Mouse (Mus musculus): ENCODE measurements around the gene Rnf224. TPM values are rescaled to one million over a fixed set of nuclear protein-coding genes. Genes with fewer than 3 reads are reported as not detected.
A peak's percentile ranks its signal among the peaks of the same experiment; 100 is the strongest.

Rnf224 gene
- total and polyA plus RNA-seq, 3 experiments, result 0.10 TPM; not detected in 2

DNA sequence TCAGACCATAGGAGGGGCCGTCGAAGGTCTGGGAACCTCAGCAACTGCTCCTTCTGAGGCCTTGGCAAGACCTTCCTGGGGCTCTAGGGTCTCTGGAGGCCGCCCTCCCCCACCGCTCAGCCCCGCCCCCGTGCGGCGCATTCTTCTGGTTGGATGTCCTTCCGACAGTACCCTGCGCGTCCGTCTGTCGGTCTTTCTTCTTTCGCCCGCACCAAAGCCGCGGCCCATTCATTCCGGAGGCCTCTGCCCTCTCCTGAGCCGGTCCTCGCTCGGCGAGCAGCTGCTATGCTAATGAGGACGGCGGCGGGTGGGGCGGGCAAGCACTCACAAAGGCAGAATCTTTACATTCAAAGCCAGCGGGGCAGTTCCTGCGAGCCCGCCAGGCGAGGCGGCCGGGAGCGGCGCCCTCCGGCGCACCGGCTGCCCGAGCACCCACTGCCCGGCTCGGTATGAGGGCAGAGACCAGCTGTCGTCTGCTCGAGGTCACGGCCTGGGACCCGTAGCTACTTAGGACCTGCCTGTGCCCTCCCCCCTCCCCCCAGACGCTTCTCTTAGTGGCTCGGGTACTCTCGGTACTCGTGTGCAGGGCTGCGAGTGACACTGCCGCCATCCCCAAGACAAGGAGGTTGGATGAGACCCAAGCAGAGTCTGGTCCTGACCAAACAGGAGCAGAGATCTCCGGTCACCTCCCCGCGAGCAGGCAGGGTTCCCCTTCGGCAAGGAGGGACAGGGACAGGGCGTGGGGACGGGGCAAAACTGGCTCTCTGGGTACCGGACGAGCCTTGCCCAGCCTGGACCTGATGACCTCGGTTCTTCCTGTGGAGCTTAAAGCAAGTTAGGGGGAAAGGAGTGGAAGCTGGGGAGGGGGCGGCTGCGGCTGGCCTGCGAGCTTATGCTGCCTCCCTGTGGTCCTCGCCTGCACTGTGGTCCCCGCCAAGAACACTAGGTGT is 50.7 kb downstream of the Rnf224 start:
- DNase-seq (ENCODE audit: low read depth, low spot score), result peak; percentile 67
- Histone ChIP-seq H3K4me1 (ENCODE audit: control insufficient read depth in 1 of 2, insufficient read depth in 2 of 2, low read length in 2 of 2) (peaks cover 1 to 6% of the 10 kb centered on the region in 2 experiments; a peak in 2 of 4 replicates), H3K27ac (ENCODE audit: control insufficient read depth, low read depth, low read length) (no peak overlapping the region), H3K4me3 (ENCODE audit: control insufficient read depth in 1 of 2, insufficient read depth in 1 of 2, low read depth in 2 of 2, low read length in 2 of 2) (peak overlapping the region; percentile 73 to 95), H3K9ac (ENCODE audit: control insufficient read depth, low read depth, low read length, poor library complexity, severe bottlenecking) (peak overlapping the region; percentile 84), H3K79me2 (ENCODE audit: control insufficient read depth, insufficient read depth, low read length, poor library complexity) (peaks cover 8% of the 10 kb centered on the region), H3K9me3 (replicated peaks; ENCODE audit: insufficient read depth, low read length) (no peaks in the 10 kb centered on the region), H3K36me3 (ENCODE audit: control insufficient read depth in 1 of 2, insufficient read depth in 2 of 2, low read length in 2 of 2) (peaks cover 0 to 5% of the 10 kb centered on the region in 2 experiments; a peak in 2 of 4 replicates), H3K27me3 (ENCODE audit: control insufficient read depth in 1 of 2, insufficient read depth in 2 of 2, low read length in 2 of 2) (no peaks in the 10 kb centered on the region)
- TF ChIP-seq SMC3 (IDR thresholded peaks at IDR 0.05; ENCODE audit: low read depth, low read length) (peak; percentile 26), TCF12 (IDR thresholded peaks at IDR 0.05; ENCODE audit: low read depth, low read length) (0 out of 2 replicates have a peak, but pooled peaks have one; percentile 9), MXI1 (IDR thresholded peaks at IDR 0.05; ENCODE audit: low read depth, low read length) (peak; percentile 18; the same call in 1 of the 2 replicates), NELFE (IDR thresholded peaks at IDR 0.05; ENCODE audit: low read depth, low read length) (no peak), UBTF (IDR thresholded peaks at IDR 0.05; ENCODE audit: borderline replicate concordance, insufficient read depth, low read depth, low read length) (no peak), ZC3H11A (IDR thresholded peaks at IDR 0.05; ENCODE audit: low read depth, low read length) (peak; percentile 27; the same call in 1 of the 2 replicates), CTCF (IDR thresholded peaks at IDR 0.05 in 2 of 3, conservative IDR thresholded peaks at IDR 0.05 in 1 of 3; ENCODE audit: control insufficient read depth in 1 of 3, insufficient read depth in 1 of 3, low read depth in 2 of 3, low read length in 3 of 3, poor library complexity in 1 of 3, severe bottlenecking in 1 of 3) (peak; percentile 35 to 58 (median 43)), MYC (IDR thresholded peaks at IDR 0.05; ENCODE audit: low read depth, low read length) (no peak), ETS1 (IDR thresholded peaks at IDR 0.05; ENCODE audit: low read depth, low read length) (no peak), RAD21 (IDR thresholded peaks at IDR 0.05; ENCODE audit: low read depth, low read length) (peak; percentile 31), NRF1 (IDR thresholded peaks at IDR 0.05; ENCODE audit: insufficient read depth, low read depth, low read length, poor library complexity, severe bottlenecking) (no peak), MAFK (IDR thresholded peaks at IDR 0.05; ENCODE audit: borderline replicate concordance, low read depth, low read length) (no peak), ZMIZ1 (IDR thresholded peaks at IDR 0.05; ENCODE audit: low read depth, low read length) (no peak), USF2 (IDR thresholded peaks at IDR 0.05; ENCODE audit: borderline replicate concordance in 1 of 2, insufficient read depth in 1 of 2, low read depth in 1 of 2, low read length in 2 of 2) (no peak), POLR2A (IDR thresholded peaks at IDR 0.05; ENCODE audit: control insufficient read depth in 1 of 2, insufficient read depth in 1 of 2, low read depth in 1 of 2, low read length in 2 of 2, poor library complexity in 1 of 2) (peak in 1 of 2 experiments; percentile 38; a peak in 2 of 4 replicates)

DNA sequence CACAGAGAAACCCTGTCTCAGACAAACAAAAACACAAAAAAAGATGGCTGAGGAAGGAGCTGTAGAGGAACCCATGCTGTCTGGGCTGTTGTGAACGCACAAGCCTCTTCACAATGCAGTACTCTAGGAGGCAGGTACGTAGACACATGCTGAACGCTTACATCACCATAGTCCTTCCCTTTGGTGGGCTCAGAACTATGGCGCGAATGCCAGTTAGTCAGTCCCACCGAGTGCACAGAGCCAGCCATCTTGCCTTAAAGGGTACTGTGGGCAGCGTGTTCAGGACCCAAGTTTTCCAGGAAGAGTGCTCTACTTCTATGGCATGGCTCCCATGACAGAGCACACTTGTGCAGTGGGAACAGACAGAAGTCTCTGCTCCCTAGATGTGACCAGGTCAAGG is 52.1 kb downstream of the Rnf224 start:
- Histone ChIP-seq H3K9me3 (replicated peaks; ENCODE audit: insufficient read depth, low read length) (no peaks in the 10 kb centered on the region), H3K27me3 (ENCODE audit: control insufficient read depth in 1 of 2, insufficient read depth in 2 of 2, low read length in 2 of 2) (no peaks in the 10 kb centered on the region), H3K27ac (ENCODE audit: control insufficient read depth, low read depth, low read length) (no peak overlapping the region), H3K36me3 (ENCODE audit: control insufficient read depth in 1 of 2, insufficient read depth in 2 of 2, low read length in 2 of 2) (peaks cover 0 to 5% of the 10 kb centered on the region in 2 experiments; a peak in 2 of 4 replicates), H3K4me1 (ENCODE audit: control insufficient read depth in 1 of 2, insufficient read depth in 2 of 2, low read length in 2 of 2) (peaks cover 1 to 11% of the 10 kb centered on the region in 2 experiments; a peak in 3 of 4 replicates), H3K9ac (ENCODE audit: control insufficient read depth, low read depth, low read length, poor library complexity, severe bottlenecking) (no peak overlapping the region), H3K4me3 (ENCODE audit: control insufficient read depth in 1 of 2, insufficient read depth in 1 of 2, low read depth in 2 of 2, low read length in 2 of 2) (no peak overlapping the region), H3K79me2 (ENCODE audit: control insufficient read depth, insufficient read depth, low read length, poor library complexity) (peaks cover 8% of the 10 kb centered on the region)
- DNase-seq (ENCODE audit: low read depth, low spot score), result no peak
- TF ChIP-seq GABPA (IDR thresholded peaks at IDR 0.05; ENCODE audit: low read depth, low read length) (no peak), RAD21 (IDR thresholded peaks at IDR 0.05; ENCODE audit: low read depth, low read length) (no peak), NRF1 (IDR thresholded peaks at IDR 0.05; ENCODE audit: insufficient read depth, low read depth, low read length, poor library complexity, severe bottlenecking) (no peak), BHLHE40 (IDR thresholded peaks at IDR 0.05; ENCODE audit: borderline replicate concordance, low read depth, low read length) (no peak), ETS1 (IDR thresholded peaks at IDR 0.05; ENCODE audit: low read depth, low read length) (no peak), POLR2AphosphoS2 (IDR thresholded peaks at IDR 0.05; ENCODE audit: low read length) (no peak), MAX (IDR thresholded peaks at IDR 0.05; ENCODE audit: low read length) (no peak), MAZ (IDR thresholded peaks at IDR 0.05; ENCODE audit: low read depth, low read length) (no peak), RCOR1 (IDR thresholded peaks at IDR 0.05; ENCODE audit: low read depth, low read length) (no peak), MAFK (IDR thresholded peaks at IDR 0.05; ENCODE audit: borderline replicate concordance, low read depth, low read length) (no peak), ZKSCAN1 (IDR thresholded peaks at IDR 0.05; ENCODE audit: low read depth, low read length) (no peak), TAL1 (IDR thresholded peaks at IDR 0.05; ENCODE audit: low read length) (no peak), USF2 (IDR thresholded peaks at IDR 0.05; ENCODE audit: borderline replicate concordance in 1 of 2, insufficient read depth in 1 of 2, low read depth in 1 of 2, low read length in 2 of 2) (no peak), MYB (IDR thresholded peaks at IDR 0.05; ENCODE audit: low read depth, low read length) (no peak), ZC3H11A (IDR thresholded peaks at IDR 0.05; ENCODE audit: low read depth, low read length) (no peak), ZNF384 (IDR thresholded peaks at IDR 0.05; ENCODE audit: low read depth, low read length) (no peak)
